Mouse (Mus musculus) bone marrow, adult 2 months (tissue): ENCODE measurements around the gene Plscr3. TPM values are rescaled to one million over a fixed set of nuclear protein-coding genes. Genes with fewer than 3 reads are reported as not detected.

Source experiments
- H3K27ac ChIP-seq: fragments of 200-500 bp; 2 replicates; pipeline ENCODE4 v1.5.1; 2012; ENCODE audit warnings: low read depth, mild to moderate bottlenecking, control low read depth, inconsistent platforms, low read length; ENCODE audit not compliant: control insufficient read depth, poor library complexity, insufficient read depth
- H3K4me1 ChIP-seq: fragments of 200-500 bp; 2 replicates; pipeline ENCODE4 v1.6.1; 2011; ENCODE audit warnings: low read length; ENCODE audit not compliant: control insufficient read depth, insufficient read depth
- H3K4me3 ChIP-seq: fragments of 200-500 bp; replicated peaks from 2 replicates; pipeline ENCODE3; 2011; ENCODE audit warnings: mild to moderate bottlenecking, low read depth, low read length, control low read depth; ENCODE audit not compliant: control insufficient read depth
- CTCF ChIP-seq: fragments of 200-500 bp; IDR thresholded peaks from 2 replicates; pipeline ENCODE4 v1.5.1; 2011; ENCODE audit warnings: low read length, control low read depth; ENCODE audit not compliant: control insufficient read depth, insufficient read depth
- POLR2A ChIP-seq: fragments of 200-500 bp; IDR thresholded peaks from 2 replicates; pipeline ENCODE4 v1.6.1; 2011; ENCODE audit warnings: low read depth, mild to moderate bottlenecking, control low read depth, low read length, borderline replicate concordance; ENCODE audit not compliant: control insufficient read depth
- WGBS: fragments of 180-500 bp; shearing (Covaris S2); methylation state at CpG from one replicate; pipeline ENCODE4 v1.1.7; 2018; 5-methylcytosine and 5-hydroxymethylcytosine counted together
- polyA plus RNA-seq: library from polyadenylated mRNA; stranded (reverse); fragments of >200 nt; gene quantifications from 2 replicates; pipeline ENCODE4 v1.2.4, GENCODE M21; 2011; ENCODE audit warnings: low replicate concordance; ENCODE audit not compliant: missing spikeins, insufficient read depth, insufficient read length

Gene Plscr3
- polyA plus RNA-seq, 1 experiment = 50.9 TPM

DNA sequence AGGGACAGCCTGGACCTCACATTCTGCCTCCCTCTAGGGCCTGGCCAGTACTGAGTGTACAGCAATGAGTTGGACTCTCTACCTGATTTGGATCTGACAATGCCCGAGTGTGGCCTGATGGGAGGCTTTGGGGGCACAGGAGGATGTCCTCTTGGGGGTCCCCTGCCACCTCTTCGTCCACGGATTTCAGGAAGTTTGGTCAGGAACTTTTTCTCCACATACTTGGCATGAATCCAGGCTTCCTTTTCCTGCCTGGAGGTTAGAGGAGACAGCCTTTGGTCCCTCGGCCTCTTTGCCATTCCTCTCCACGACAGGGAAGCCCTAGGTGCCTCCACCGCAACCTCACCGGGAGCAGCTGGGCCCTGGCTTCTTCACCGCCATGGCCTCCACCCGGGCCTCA is 38.1 kb downstream of the Plscr3 start:
- H3K27ac ChIP-seq = no peak overlapping the region
- peaks cover 4% of the 10 kb centered on the region; the same call in 1 of the 2 replicates for H3K4me1 ChIP-seq
- WGBS = 64% methylated on average over 9 of the region's 9 CpGs
- TF ChIP-seq POLR2A (no peak), CTCF (no peak)
- no peak overlapping the region for H3K4me3 ChIP-seq

DNA sequence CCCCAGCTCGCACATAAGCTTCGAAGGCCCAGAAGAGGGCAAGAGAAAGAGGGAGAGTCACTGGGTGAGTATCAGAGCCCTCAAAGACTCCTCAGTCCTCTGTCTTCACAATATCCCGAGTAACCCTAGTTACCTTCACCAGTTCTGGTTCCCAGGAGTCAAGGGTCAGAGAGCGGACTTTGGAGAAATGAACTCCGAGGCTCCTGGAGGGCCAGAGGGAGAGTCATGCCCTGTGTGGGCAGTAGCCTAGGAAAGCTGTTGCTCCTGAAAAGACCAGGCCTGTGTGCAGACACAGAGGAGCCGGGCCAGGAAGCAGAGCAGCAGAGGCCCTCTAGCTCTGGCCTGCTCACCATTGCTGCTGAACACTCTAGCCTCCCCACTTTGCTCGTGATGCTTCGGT is 38.5 kb downstream of the Plscr3 start:
- Histone ChIP-seq H3K4me1 (peaks cover 4% of the 10 kb centered on the region; the same call in 1 of the 2 replicates), H3K27ac (no peak overlapping the region), H3K4me3 (no peak overlapping the region)
- WGBS = 88% methylated on average over 8 of the region's 8 CpGs
- TF ChIP-seq POLR2A (no peak), CTCF (no peak)

- H3K4me3 ChIP-seq = no peak overlapping the region
- WGBS = 64% methylated on average over 8 of the region's 8 CpGs
- TF ChIP-seq CTCF (peak; percentile 47), POLR2A (no peak)
- H3K4me1 ChIP-seq = peaks cover 3% of the 10 kb centered on the region; the same call in 1 of the 2 replicates
- H3K27ac ChIP-seq = no peak overlapping the region
These were observed 40.9 kb downstream of the Plscr3 start for GRCm38 (mm10) chr11:69886907-69887635.

DNA sequence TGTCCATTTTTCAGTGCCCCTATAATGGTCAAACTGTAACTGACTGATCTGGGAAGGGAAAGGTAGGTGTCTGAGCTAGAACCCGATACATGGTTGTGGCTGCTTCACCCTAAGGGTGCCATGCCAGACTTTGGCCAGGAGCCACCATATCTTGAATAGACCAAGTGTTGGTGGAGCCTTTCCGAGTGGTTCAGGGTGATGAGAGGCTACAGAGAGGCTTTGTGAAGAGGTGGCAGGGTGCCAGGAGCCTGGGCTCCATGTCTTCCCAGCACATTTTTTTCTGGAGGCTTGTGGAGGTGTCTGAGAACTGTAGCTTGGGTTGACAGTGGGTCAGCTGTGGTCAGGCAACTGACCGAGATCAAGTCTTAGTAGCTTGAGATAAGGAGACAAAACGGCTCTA is 45.3 kb downstream of the Plscr3 start:
- Histone ChIP-seq H3K27ac (no peak overlapping the region), H3K4me1 (peaks cover 4% of the 10 kb centered on the region; the same call in 1 of the 2 replicates), H3K4me3 (no peak overlapping the region)
- 57% methylated on average over 4 of the region's 4 CpGs for WGBS
- no peak for TF ChIP-seq CTCF
- no peak for TF ChIP-seq POLR2A

DNA sequence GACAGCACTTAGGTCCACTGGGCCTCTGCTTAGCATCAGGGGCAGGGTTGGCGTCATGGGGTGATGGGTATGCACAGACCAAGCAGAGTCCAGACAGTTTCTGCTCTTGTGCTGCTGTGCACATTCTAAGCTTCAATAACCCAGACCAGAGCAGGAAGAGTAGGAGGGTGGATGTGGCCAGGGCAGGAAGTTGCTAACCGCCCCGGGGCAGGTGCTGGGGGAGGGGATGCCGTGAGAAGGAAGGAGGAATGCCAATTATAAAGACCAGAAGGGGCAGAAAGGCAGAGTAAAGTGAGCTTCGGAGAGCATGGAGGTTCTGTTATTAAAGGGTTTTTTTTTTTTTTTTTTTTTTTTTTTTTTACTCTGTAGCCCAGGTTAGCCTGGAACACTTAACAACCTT is 48.5 kb downstream of the Plscr3 start:
- H3K27ac ChIP-seq = peak overlapping the region; percentile 90
- under 1% methylated on average over 5 of the region's 5 CpGs for WGBS
- H3K4me3 ChIP-seq = peak overlapping the region; percentile 64
- TF ChIP-seq POLR2A (peak; percentile 28; the same call in 1 of the 2 replicates), CTCF (peak; percentile 11; the same call in 1 of the 2 replicates)
- peaks cover 4% of the 10 kb centered on the region; the same call in 1 of the 2 replicates for H3K4me1 ChIP-seq

- 9% methylated on average over 4 of the region's 4 CpGs for whole genome bisulfite sequencing
- peak within 1 kb of the TSS; percentile 90 for H3K27ac ChIP-seq
- peak within 1 kb of the TSS; percentile 64 for H3K4me3 ChIP-seq
- peaks cover 4% of the 10 kb centered on the region; the same call in 1 of the 2 replicates for H3K4me1 ChIP-seq
- TF ChIP-seq CTCF (no peak), POLR2A (peak; percentile 14; the same call in 1 of the 2 replicates)
These were observed 49.1 kb downstream of the Plscr3 start, which contains the start of gene Acap1 for GRCm38 (mm10) chr11:69895291-69895690. Gene Acap1 (minus strand): TSS chr11:69895539.

DNA sequence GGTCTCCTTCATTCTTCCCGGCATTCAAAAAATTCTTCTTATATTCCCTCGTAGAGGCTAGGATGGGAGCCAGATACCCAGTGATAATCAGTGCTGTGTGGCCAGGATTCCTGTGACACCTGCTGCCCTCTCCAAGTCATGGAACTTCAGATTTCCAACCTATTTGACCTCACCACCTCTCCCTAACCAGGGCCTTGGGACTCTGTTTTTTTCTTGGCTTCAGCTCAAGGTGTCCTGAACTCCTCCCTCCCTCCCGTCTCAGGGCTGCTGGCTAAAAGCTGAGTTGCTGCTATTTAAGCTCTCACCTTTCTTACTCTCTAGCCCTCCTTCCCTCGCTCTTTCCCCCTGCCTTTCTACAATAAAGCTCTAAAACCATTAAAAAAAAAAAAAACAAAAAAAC is 53.7 kb downstream of the Plscr3 start:
- H3K4me3 ChIP-seq = no peak overlapping the region
- peaks cover 2% of the 10 kb centered on the region; the same call in 1 of the 2 replicates for H3K4me1 ChIP-seq
- no peak for TF ChIP-seq POLR2A
- no peak for TF ChIP-seq CTCF
- H3K27ac ChIP-seq = no peak overlapping the region
- 36% methylated on average over 4 of the region's 4 CpGs for WGBS

DNA sequence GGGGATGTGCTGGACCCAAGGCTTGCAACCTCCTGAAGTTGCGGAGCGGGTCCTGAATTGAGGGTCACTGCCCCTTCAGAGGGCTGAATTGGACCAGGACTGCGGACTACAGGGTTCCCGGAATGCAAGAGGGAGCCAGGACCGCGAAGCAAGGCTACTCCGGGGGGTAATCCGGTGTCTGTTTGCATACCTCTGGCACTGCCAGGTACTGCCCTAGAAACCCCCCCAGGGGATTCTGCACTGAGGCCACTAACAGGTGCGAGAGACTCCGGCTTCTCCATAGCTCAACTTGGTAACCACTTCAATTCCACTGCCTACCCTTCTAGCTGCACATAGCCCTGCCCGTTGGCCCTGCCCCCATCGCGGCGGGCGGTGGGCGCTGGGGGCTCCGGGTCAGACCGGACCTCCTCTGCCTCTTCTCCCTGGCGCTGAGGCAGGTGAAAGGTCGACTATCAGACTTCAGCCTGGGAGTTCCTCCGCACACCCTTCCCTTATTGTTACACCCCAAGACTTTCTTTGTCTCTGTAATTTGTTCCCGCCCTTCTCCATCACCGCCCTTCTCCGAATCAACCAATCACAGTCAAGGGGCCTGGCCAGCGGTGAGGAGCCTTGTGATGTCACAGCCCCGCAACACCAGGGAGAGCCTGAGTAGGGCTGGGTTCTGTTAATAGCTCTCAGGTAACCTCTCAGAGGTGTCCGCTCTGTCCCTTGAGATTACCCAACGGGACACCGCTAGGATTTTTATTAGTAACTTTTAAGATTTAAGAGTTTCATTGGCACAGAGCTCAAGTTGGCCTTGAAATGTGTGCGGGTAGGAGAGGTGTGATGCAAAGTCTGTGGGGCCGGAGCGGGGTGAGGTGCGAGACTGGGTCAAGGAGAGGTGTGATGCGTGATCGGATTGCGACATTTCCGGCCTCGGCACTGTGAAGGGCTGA is 54.6 kb downstream of the Plscr3 start, which contains the start of the genes 2810408A11Rik and Neurl4:
2810408A11Rik (minus strand) TSS at position 517 of the 935 bp plus-strand sequence.
Neurl4 (plus strand) TSS at position 602 of the 935 bp plus-strand sequence.
- peak within 1 kb of the TSS; percentile 73 for H3K27ac ChIP-seq
- TF ChIP-seq POLR2A (peak; percentile 59), CTCF (no peak)
- H3K4me3 ChIP-seq = peak within 1 kb of the TSS; percentile 88
- under 1% methylated on average over 38 of the region's 38 CpGs for WGBS
- H3K4me1 ChIP-seq = peaks cover 1% of the 10 kb centered on the region; the same call in 1 of the 2 replicates
